Mouse (Mus musculus) layer of hippocampus, adult 8-10 months (tissue): ENCODE data around the gene Zbtb5. TPM values are rescaled to one million over a fixed set of nuclear protein-coding genes. Genes with fewer than 3 reads are reported as not detected.
"Not testable (repeated sequence)": the region's sequence is repeated elsewhere in the genome, so short reads cannot be mapped to it uniquely, and the experiment has no call there.

ENCODE experiments used
- DNase-seq, 2 experiments: peaks; one replicate each; pipeline ENCODE4 v3.0.0; 2022; ENCODE audit warnings: low spot score in 2 of 2
- total RNA-seq, 4 experiments: library from RNA; stranded (reverse); gene quantifications; 2 replicates each; pipeline ENCODE4 v1.2.4; 2022

Gene Zbtb5
- total RNA-seq: 10 to 100 TPM in 1 of 4 experiments, 1 to 10 TPM in 3; 9.4 to 10.6 (median 9.7) TPM

DNA sequence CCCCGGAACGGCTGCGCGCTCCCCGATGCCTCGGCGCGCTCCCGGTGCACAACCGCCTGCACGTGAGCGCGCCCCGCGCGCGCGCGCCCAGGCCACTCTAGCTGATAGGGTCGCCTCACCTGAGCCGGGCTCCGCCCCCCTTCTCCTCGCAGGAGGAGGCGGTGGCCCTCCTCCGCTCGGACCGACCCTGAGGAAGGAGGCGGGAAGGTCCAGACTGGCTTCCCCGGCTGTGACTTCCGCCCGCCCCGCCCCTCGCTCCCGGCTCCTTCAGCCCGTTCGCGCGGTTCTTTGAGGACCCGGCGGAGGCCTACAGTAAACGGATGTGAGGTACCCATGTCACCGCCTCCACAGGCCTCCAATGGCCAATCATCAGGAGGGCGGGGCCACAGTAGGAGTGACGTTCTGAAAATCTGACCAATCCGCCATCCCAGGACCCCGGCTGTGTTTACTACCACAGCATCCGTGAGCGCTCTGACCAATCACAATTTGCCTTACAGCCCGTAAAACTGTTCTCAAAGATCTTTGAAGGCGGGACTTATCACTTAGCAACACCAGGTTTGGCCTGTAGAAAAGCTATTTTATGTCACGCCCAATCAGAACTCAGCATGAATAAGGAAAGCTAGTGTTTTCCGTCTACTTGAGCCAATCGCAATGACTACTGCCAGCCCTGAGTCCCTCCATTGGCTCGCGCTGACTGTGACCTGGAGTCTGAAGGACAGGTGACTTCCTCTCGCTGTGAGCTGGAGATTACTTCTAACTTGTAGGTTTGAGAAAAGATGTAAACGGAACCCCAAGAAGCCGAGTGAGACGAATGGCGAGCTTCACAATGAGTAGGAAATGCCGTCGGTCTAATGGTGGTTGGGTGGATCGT is at the start of gene Zbtb5:
Gene Zbtb5 (minus strand): TSS at position 308 of the 871 bp plus-strand sequence.
- DNase-seq: peak; percentile 100

GRCm38 (mm10) chr4:45055451-45055850 is 43.2 kb upstream of the Zbtb5 start:
- no peak for DNase-seq

DNA sequence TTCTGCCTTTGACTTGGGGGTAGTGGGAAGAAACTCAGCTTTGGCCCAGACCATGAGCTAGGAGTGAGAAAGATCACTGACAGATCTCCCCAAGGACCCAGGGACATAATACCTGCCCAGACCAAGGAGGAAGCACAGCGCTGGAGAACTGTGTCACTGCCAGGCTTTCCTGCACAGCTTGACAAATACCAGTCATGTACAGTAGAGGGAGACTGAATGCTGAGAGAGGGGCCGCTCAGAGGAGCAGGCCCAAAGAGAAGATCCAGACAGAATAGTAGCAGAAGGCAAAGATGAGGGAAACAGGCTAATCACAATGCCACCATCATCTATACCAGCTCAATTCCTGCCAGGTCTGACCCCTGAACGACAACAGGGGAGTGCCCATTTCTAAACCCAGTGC is 42.6 kb upstream of the Zbtb5 start:
- no peak for DNase-seq

- DNase-seq: peak; percentile 52 to 58
These were observed 35.7 kb upstream of the Zbtb5 start for GRCm38 (mm10) chr4:45047956-45048355.

GRCm38 (mm10) chr4:45047286-45047887 is 35.2 kb upstream of the Zbtb5 start:
- DNase-seq: no peak

DNA sequence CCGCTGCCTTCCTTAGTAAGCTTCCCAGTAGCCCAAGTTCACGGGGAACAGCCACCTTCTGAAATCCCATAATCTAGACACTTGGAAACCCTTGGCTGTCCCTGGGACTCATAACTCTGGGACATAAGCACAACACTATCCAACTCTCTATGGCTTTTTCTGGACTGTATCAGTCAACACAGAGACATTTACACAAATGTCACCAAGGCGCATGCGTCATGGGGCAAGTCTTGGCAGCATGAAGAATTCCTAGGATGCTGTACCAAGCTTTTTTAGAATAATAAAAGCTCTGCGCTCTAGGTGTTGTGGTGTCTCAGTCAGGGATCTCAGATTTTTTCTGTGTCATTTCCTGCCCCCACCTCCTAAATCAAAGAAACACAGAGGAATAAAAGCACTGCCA is 34.5 kb upstream of the Zbtb5 start:
- no peak for DNase-seq

DNA sequence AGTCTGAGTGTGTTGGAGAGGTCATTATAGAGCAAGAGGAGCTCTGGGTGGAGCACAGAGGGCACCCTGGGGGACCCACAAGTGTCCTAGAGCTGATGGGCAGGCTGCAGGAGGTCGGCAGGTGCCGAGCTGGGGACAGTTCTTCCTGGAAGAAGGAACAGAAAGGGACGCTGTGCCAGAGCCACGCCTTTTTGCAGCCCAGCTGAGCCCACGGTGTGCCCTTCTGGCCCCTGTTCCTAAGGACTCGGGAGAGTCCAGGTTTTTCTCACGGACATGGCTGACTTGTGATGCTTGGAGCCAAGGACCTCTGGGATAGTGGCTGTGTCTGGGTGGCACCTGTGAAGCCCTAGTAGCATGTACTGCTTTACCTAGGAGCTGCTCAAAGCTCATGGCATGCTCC is 28.6 kb upstream of the Zbtb5 start:
- DNase-seq: no peak

DNA sequence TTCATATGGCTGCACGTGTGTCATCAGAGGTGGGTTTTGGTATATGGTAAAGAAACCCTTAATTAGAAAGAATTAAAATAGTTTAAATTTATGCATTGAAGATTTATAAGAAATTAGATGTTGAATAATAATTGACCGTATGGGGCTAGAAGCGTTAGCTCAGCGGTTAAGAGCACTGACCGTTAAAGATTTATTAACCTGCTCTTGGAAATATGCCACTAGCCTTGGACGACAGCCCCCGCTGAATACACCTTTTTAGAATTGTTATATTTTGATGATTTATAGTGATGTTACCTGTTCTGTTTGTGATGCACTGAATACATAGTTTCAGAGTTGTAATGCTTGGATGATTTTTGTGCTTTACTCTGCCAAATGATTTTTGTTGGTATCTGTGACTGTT is 27.3 kb upstream of the Zbtb5 start:
- DNase-seq: not testable (repeated sequence)

GRCm38 (mm10) chr4:45038879-45039278 is 26.7 kb upstream of the Zbtb5 start:
- DNase-seq: not testable (repeated sequence)

- DNase-seq: no peak
These were observed 25.5 kb upstream of the Zbtb5 start for GRCm38 (mm10) chr4:45037455-45038410.

DNA sequence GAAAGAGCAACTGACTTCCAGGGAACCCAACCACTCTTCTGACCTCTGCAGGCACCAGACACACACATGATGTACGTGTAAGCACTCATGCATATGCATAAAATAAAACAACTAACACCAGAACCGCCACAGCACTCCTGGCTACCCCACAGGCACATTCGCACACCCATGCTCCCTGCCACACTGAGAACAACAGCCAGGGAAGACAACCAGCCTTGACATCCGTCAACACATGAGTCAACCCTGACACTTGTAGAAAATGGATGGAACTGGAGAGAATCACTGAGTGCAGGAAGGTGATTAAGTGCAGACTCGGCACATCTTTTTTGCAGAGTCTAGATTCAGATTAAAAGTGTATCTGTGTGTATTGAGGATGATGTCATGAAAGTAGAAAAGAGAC is 24.4 kb upstream of the Zbtb5 start:
- DNase-seq: no peak

- no peak for DNase-seq
These were observed 23.8 kb upstream of the Zbtb5 start for GRCm38 (mm10) chr4:45036048-45036447.

DNA sequence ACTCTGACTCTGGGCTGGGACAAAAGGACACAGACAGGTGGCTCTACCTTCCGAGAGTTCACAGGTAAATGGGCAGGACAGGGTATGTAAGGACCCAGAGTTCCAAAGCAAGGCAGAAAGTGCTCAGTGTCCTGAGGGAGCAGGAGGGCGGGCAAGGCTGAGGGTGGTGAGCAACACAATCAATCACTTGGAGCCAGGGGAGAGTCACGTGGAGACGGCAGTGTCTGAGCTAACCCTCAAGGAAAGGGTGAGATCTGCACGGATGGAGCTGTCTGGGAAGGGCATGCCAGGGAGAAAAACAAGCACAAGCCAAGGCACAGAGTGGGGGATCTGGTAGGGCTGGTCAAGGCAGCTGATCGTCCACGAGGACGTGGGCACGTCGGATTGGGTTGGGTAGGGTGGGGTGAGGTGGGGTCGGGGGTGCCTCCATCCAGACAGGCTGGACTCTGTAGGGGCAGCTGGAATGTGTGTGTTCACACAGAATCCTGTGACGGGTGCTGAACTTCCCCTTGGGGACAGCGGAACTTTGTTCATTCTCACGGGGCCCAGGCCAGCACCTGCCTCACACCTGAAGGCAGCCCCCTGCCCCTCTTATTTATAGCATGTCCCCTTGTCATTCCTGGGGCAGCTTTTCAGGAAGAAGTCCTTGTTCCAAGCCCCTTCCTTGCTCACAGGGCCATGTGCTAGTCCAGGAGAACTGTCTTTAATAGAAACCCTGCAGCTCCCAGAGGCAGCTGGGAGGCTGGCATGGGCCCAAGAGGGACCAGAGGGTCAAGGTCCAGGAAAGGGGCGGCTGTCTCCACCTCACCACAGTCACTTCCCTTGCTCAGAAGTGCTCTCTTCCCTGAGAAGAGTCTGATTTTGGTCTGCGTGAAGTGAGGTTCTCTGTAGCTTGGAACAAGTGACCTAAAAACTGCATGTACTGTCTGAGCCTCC is 22.7 kb upstream of the Zbtb5 start:
- DNase-seq: no peak

- DNase-seq: no peak
These were observed 20.4 kb upstream of the Zbtb5 start for GRCm38 (mm10) chr4:45032586-45032985.

GRCm38 (mm10) chr4:45026459-45026858 is 14.2 kb upstream of the Zbtb5 start:
- no peak for DNase-seq

GRCm38 (mm10) chr4:45019009-45019408 is 6.8 kb upstream of the Zbtb5 start:
- no peak for DNase-seq

DNA sequence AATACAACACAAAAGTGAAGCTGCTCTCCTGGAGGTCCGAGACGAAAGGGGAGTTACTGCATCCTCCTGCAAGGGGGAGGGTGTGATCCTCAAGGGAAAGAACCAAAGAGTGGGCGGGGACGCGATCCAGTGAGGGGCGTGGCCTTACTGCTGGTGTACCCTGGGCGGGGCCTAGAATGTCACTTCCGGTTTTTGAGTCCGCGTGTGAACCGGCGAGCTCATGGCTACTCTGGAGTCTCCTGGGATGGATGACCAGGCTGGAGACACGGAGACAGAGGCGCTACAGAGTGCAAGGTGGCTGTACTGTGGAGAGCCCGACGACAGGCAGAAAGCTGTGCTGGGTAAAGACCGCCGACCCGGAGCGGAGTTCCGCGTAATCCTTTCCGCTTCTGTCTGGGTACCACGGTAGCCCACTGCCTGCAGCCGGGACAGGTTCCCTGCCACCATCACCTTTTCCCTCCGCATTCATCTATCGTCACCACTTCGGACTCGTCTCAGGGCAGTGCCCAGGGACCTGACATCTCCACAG is 6.3 kb upstream of the Zbtb5 start, which contains the start of gene Polr1e:
Gene Polr1e (plus strand): TSS at position 132 of the 529 bp plus-strand sequence.
- DNase-seq: peak; percentile 81

GRCm38 (mm10) chr4:45015615-45016014 is 3.4 kb upstream of the Zbtb5 start:
- peak in 1 of 2 experiments; percentile 66 for DNase-seq

DNA sequence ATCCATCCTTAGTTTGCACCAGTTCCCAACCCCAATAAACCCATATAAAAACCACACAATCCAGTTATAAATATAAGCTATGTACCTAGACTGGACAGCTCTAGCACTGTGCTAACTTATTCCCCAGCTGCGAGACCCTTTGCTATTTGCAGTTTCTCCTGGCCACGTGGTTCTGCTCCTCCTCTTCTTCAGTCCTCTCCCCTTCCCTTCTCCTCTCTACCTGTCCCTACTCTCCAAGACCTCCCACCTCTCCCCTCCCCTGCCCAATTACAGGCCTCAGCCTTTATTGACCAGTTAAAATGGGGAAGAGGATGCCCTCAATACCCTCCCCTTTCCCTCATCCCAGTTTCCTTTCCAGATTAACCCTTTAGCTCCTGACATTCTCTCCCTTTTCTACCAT is 1.3 kb upstream of the Zbtb5 start:
- no peak for DNase-seq

- no peak for DNase-seq
These were observed 819 bp upstream of the Zbtb5 start for GRCm38 (mm10) chr4:45013031-45013431.
